Mouse (Mus musculus) B cell, adult 2 months (primary cell): Measurements from ENCODE around the gene Pla2r1.

Experiments
- DNase-seq, 2 experiments: peaks; one replicate each; pipeline ENCODE4 v3.0.0; 2022

Pla2r1 gene

DNA sequence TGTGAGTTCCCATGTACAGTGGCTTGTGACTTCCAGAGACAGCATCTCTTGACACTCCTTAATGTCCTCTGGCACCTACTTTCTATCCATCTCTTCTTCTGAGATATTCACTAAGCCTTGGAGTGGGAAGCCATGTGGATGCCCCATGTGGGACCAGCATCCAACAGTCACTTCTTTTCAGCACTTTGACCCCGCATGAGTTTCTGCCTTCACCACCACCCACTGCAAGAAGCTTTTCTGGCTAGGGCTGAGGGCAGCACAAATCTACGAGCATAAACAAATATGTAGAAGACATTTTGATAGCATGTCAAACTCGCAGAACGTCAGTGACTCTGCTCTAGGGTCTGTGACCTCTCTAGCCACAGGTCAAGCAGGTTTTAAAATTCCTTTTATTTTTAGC is 160.8 kb downstream of the Pla2r1 start:
- DNase-seq = no peak

DNA sequence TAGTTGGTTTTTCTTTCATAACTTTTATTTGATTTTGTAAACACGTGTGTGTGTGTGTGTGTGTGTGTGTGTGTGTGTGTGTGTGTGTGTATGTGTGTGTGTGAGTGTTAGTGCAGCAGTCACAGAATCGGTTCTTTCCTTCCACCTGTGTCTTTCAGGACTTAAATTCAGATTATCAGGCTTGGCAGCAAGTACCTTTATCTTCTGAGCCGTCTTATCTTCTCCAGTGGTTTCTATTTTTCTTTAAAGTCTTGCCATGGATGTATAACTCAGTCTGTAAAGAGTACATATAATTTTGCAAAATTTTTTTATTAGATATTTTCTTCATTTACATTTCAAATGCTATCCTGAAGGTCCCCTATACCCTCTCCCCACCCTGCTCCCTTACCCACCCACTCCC is 165.7 kb downstream of the Pla2r1 start:
- no peak for DNase-seq

DNA sequence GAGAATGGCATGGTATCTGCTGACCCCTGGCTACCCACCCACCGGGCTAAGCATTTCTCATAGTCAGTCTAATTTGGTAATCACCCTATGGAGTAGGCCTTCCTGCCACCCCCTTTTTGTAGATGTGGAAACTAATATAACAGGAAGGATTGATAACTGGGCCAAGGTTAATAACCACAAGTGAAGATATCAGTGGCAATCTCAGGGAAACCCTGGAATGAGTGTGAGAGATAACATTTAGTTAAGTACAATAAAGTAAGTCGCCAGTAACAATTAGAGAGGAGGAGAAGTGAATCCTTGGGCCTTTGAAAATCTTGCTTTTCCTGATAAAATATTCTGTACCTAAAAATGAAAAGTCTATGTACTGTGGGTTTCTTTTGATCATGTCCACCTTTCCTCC is 166.3 kb downstream of the Pla2r1 start:
- no peak for DNase-seq

DNA sequence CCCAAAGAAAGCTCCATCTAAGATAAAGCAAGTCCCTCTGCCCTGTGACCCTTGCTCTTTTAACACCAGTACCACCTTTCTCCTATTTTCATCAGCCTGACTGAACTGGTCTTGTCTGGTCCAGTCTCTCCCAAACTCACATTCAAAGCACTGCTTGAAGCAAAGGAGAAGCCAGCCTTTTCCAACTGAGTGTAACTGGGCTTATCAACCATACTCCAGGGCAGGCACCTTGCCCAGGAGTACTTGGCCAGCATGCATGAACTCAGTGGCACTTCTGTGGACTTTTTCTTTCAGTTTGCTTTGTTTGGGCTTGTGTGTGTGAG is 168.4 kb downstream of the Pla2r1 start:
- peak in 1 of 2 experiments; percentile 1 for DNase-seq

DNA sequence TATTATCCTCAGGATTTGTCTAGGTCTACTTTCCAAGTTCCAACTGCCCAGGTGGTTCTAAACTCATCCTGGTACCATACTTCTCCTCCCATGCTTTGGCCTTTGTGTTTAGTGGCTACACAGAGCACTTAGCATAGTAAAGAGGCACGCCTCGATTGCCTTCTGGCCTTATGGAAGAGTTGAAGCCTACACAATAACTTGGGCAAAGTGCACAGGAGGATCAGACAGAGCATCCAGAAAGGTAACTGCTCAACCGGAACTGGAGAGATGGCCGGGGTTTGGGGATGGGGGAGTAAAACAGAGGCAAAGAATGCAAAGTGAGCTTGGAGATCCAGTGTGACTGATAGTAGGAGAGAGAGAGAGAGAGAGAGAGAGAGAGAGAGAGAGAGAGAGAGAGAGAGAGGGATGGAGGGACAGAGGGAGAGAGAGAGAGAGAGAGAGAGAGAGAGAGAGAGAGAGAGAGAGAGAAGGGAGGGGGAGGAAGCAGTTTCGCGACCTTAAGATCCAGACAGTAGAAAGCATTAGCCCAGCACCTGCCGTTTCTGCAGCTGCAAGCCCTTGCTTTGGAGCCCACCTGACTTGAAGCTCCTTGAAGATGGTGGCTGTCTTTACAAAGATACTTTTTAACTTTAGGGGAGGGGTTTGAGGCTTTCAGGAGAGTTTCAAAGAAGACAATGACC is 168.9 kb downstream of the Pla2r1 start:
- DNase-seq = no peak

DNA sequence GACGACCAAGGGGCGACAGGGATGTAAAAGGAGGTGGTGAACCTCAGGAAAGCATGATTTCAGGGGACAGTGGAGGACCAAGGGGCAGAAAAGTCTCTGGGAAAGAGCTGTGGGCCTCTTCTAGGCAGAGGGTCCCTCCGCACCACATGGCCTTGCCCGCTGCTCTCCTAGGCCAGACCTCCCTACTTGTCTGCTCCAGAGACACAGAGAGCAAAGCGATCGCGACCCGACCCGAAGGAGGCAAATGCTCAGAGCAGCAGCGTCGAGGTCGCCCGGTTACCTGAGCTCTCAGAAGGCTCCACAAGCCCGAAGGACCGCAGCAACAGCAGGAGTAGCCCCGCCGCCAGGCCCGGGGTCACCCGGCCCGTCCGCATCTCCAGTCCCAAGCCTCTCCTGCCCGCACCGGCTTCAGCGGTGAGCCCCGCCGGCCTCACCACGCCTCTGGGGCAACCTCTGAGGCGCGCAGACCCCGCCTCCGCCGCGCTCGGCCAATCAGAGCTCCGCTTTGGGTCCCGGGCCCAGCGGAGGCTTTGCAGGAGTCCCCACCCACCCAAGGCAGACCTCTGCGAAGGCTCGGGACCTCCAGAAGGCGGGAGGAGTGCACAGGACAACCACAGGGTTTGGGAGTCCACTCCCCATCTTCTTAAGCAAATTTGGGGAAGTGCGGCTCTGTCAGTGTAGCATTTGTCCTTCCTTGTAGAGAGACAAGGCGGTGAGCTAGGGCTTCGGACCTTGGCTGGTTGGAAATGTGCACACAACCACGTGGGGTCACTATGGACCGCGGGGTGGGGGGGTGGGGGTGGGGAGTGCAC is 170.0 kb downstream of the Pla2r1 start, which contains the start of gene Ly75:
Ly75 (minus strand) TSS at position 446 of the 812 bp plus-strand sequence.
- DNase-seq = peak; percentile 81 to 84

DNA sequence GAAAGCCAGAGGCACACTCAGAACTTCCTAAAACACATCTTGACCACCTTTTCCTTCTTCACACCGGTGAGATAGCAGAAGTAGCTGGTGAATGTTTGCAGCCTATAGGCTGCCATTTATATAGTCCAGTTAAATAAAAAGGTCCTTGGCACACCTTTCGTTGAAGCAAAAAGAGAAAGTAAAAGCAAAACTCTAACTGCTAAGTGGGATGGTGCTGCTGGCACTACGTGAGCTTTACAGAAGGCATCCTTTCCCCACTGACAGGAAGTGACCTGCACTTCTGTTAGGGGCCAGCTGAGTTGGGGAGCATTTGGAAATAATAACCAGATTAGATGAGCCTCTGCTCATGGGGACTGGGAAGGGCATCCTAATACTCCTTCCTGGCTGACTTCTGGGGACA is 170.8 kb downstream of the Pla2r1 start:
- peak; percentile 36 to 37 for DNase-seq

DNA sequence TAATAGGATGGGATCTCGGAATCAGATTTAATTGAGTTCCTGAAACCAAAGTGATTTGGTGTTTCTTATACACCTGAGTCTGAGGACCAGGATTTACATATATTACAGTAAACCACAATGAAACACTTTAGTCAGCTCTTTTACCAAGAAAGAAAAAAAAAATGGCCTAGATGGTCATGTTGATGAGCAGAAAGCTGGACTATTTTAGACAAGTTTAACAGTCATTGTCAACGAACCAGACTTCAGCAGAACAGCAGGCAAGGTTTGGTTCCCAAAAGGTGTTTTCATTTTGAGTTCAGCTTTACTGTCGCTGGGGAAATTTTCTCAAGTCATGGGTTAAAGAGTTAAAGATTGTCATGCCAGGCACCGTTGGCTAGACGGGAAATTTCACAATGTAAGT is 175.8 kb downstream of the Pla2r1 start:
- DNase-seq = no peak

DNA sequence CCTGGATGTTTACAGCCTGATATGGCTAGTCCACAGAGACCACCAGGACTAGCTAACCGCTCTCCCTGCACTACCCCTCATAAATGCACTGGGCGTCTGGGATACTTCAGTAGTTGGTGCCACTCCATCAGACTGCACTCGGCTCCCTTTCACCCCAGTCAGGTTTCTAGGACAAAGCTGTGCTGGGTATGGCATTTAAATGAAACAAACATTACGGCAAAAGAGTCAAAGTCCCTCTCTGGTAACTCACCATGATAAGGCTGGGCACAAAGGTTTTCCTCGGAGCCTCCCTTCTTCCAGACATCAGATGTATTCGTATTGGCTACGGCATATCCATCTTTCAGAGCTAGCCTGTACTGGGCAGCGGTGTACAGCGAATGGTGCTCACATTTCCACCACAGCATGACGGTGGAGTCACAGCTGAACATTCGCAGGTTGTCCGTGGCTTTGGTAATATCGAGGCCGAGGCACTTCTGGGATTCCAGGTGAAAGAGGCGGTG is 177.4 kb downstream of the Pla2r1 start:
- no peak for DNase-seq

DNA sequence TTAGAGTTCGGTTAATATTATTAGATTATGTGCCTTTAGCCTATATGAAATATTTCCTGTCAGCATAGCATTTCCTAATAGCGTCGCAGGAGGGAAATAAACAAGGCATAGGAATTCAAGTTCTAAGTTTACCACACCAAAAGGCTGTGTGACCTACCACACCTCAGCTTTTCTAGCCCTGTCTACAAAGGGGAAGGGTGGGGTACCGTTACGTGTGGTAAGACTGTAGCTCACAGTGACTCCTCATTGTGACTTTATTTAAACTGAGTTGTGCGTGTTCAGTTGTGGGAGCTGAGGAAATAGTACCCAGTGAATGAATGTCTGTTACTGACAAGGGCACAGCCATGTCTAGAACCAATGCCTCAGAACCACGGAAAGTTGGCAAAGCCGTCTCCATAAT is 178.0 kb downstream of the Pla2r1 start:
- DNase-seq = no peak

DNA sequence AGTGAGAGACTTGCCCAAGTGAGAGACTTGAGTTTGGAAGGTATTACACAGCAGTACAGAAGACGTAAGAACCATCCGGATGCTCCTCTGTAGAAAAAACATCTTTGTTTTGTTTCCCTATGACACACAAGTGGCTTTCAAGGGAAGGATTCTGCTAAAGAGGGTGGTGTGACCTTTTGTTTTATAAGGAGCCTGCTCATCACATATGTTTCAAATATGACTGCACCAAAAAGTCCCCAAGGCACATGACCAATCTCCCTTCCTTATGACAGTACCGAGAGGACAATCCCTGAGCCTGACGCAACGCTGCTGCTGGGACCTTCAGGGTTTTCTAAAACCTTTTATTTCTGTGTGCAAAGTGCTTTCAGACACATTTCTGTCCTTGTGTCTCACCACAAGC is 182.9 kb downstream of the Pla2r1 start:
- no peak for DNase-seq

DNA sequence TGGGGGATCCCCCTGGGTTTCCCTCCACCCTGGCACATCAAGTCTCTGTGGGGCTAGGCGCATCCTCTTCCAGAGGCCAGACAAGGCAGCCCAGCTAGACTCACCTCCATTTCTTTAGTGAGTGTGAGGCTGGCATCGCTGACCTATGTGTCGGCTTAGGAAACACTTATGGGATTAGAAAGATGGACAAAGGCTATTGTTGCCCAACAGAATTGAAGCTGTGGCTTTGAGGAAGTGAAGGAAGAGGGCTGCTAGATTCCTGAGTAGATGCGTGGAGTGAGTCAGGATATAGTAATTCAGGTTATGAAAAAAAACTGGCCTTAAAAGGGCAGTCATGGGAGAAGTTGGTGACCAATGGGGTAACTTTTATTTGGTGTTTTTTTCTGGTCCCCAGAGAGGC is 183.7 kb downstream of the Pla2r1 start:
- no peak for DNase-seq

DNA sequence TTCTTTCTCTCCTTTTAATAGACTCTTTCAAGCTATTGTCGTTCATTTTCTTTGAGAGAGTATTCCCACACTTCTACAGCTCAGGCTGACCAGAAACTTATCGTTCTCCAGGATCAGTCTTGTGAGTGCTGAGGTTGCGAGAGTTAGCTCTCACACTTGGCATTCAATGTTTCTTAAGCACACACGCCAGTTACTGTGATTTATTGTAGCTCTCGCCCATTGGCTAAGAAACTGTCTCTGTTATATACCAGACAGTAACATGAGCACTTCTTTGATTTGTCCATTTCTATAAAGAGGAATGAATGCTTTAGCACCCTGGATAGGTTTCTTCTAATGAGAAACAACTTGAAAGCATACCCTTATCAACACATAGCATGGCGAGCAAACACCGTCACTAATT is 185.2 kb downstream of the Pla2r1 start:
- no peak for DNase-seq
